In the genomic region with DNA sequence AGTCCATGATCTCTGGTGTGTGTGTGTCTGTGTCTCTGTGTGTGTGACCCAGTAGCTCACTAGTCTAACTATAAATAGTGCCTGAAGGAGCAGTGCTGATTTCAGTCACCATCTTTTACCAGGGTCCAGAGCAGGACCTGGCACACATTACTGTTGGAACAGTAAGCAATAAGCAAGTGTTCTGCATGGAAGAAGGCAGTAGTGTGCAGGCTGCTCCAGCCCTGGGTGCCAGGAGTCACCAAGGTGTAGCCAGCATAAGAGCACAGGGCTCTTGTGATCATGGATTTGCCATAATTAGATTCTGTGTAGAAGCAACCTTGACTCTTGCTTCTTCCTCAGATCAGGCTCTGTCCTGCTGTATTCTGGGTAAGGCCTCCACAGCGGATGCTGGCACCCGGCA, we compare ENCODE assay signal across 21 mouse cellular contexts.
"Had no signal": no experiment of that assay in that cellular context is flagged by ENCODE, and none has a peak within 500 bp of the region (broad histone marks: within the 10 kb centered on the region; RNA-seq: fewer than 3 reads in every experiment).

No protein-coding gene starts in this region.

- ATAC-seq: liver, embryonic 12.5 days had no signal

- H3K9ac ChIP-seq: limb, embryonic 13.5 days; liver, embryonic 12.5 days; liver, embryonic 15.5 days; lung, embryonic 15.5 days; neural tube, embryonic 13.5 days; stomach, embryonic 15.5 days had no signal

- H3K27me3 ChIP-seq: limb, embryonic 13.5 days; liver, embryonic 12.5 days; liver, embryonic 15.5 days; lung, embryonic 15.5 days; neural tube, embryonic 13.5 days; stomach, embryonic 15.5 days had no signal

- H3K9me3 ChIP-seq: limb, embryonic 10.5 days; limb, embryonic 13.5 days; liver, embryonic 12.5 days; liver, embryonic 15.5 days; lung, embryonic 15.5 days; neural tube, embryonic 13.5 days; stomach, embryonic 15.5 days had no signal

- DNase-seq: kidney, postnatal 25 days; layer of hippocampus, adult 9-11 months; liver; lung, adult 18-20 months; lung, postnatal 10 days; lung, postnatal 36 days; midbrain, embryonic 14.5 days; retina, postnatal 1 day; right cerebral cortex, postnatal 25 days; spleen, adult 18-20 months; thymus, postnatal 25 days had no signal

- H3K4me1 ChIP-seq: lung, embryonic 15.5 days had no signal

- H3K4me2 ChIP-seq: limb, embryonic 13.5 days; liver, embryonic 12.5 days; liver, embryonic 15.5 days; lung, embryonic 15.5 days; neural tube, embryonic 13.5 days; stomach, embryonic 15.5 days had no signal

- H3K4me3 ChIP-seq: layer of hippocampus, adult 2 months; limb, embryonic 10.5 days; limb, embryonic 13.5 days; liver, embryonic 12.5 days; liver, embryonic 15.5 days; lung, embryonic 15.5 days; myocyte; neural tube, embryonic 13.5 days; stomach, embryonic 15.5 days had no signal

- H3K27ac ChIP-seq: kidney, postnatal 0 days; layer of hippocampus, adult 2 months; limb, embryonic 10.5 days; limb, embryonic 13.5 days; liver, embryonic 12.5 days; liver, embryonic 15.5 days; lung, embryonic 15.5 days; neural tube, embryonic 13.5 days; stomach, embryonic 15.5 days had no signal
